Mouse (Mus musculus) cerebellum, adult 2 months (tissue): Measurements from ENCODE around the gene Tff2. TPM values are rescaled to one million over a fixed set of nuclear protein-coding genes. Genes with fewer than 3 reads are reported as not detected.

Source experiments
- DNase-seq, 2 experiments: peaks; one replicate each; pipeline ENCODE4 v3.0.0; 2021
- H3K27ac ChIP-seq: fragments of 200-500 bp; 2 replicates; pipeline ENCODE4 v1.5.1; 2012; ENCODE audit warnings: low read length, control low read depth, inconsistent platforms; ENCODE audit not compliant: insufficient read depth
- H3K27me3 ChIP-seq: fragments of 200-500 bp; 2 replicates; pipeline ENCODE4 v1.6.1; 2012; ENCODE audit warnings: inconsistent platforms, mild to moderate bottlenecking, low read length, moderate library complexity; ENCODE audit not compliant: control insufficient read depth, insufficient read depth
- H3K4me1 ChIP-seq: fragments of 200-500 bp; 2 replicates; pipeline ENCODE4 v1.6.1; 2011; ENCODE audit warnings: low read length; ENCODE audit not compliant: control insufficient read depth, insufficient read depth
- H3K4me3 ChIP-seq: fragments of 200-500 bp; replicated peaks from 2 replicates; pipeline ENCODE3; 2011; ENCODE audit warnings: mild to moderate bottlenecking, low read depth, low read length, control low read depth; ENCODE audit not compliant: insufficient read depth
- CTCF ChIP-seq: fragments of 200-500 bp; IDR thresholded peaks from 2 replicates; pipeline ENCODE4 v1.5.1; 2011; ENCODE audit warnings: low read depth, mild to moderate bottlenecking, control low read depth, low read length, moderate library complexity, borderline replicate concordance; ENCODE audit not compliant: insufficient read depth
- POLR2A ChIP-seq: fragments of 200-500 bp; IDR thresholded peaks from 2 replicates; pipeline ENCODE4 v1.6.1; 2011; ENCODE audit warnings: low read length, control low read depth, borderline replicate concordance; ENCODE audit not compliant: insufficient read depth
- whole genome bisulfite sequencing: fragments of 180-500 bp; shearing (Covaris S2); methylation state at CpG from one replicate; pipeline ENCODE4 v1.1.7; 2018; 5-methylcytosine and 5-hydroxymethylcytosine counted together
- polyA plus RNA-seq: library from polyadenylated mRNA; depleted of rRNA; stranded (reverse); fragments of >200 nt; gene quantifications from 2 replicates; pipeline ENCODE4 v1.2.3, GENCODE M21; 2012

Gene Tff2
- polyA plus RNA-seq, 1 experiment: not detected

DNA sequence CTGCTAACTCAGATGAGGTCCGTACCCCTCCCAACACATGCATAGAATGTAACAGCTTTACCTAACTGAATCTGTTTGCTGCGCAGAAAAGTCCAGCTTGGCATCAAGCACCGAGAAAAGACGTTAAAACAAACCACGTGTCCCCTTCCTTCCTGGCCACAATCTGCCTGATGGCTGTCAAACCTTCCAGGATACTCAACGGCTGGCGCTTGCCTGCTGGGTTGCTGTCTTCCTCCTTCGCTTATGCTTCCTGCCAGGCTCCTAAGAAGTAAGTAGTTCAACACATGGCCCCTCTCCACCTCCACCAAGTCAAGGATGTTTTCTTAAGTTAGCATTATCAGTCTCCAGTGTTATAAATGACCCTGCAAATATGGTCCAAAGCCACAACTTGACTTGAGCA is 9.7 kb upstream of the Tff2 start:
- H3K27ac ChIP-seq: no peak overlapping the region
- no peaks in the 10 kb centered on the region; the same call in 1 of the 2 replicates for H3K27me3 ChIP-seq
- DNase-seq: no peak
- WGBS: 54% methylated on average over 8 of the region's 8 CpGs
- peaks cover 6% of the 10 kb centered on the region for H3K4me1 ChIP-seq
- TF ChIP-seq POLR2A: no peak
- no peak for TF ChIP-seq CTCF
- H3K4me3 ChIP-seq: no peak overlapping the region

DNA sequence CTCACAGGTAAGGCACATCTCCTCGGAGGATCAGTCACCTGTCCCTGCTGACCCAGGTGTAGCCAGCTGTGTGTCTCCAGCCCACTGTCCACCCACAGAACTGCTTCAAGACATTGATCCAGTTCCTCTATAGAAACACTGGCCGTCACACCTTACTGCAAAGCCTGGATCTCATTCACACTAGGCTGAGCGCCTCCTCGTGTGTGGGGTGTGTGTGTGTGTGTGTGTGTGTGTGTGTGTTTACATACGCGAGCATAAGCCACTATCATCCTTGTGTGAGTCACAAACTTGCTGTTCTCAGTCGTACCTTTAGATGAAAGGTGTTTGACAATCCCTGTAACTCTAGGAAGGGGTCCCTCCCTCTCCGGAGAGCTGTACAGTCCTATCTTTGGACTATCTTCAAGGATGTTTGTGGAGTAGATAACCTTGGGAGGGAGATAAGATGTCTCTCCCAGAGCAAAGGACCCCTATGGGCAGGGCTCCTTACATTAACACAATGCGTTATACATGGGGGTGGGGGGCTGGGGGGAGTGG is 9.0 kb upstream of the Tff2 start:
- no peak for TF ChIP-seq POLR2A
- no peak for TF ChIP-seq CTCF
- Histone ChIP-seq H3K27me3 (no peaks in the 10 kb centered on the region), H3K4me1 (peaks cover 6% of the 10 kb centered on the region), H3K4me3 (no peak overlapping the region), H3K27ac (no peak overlapping the region)
- no peak for DNase-seq
- 91% methylated on average over 9 of the region's 9 CpGs for WGBS

DNA sequence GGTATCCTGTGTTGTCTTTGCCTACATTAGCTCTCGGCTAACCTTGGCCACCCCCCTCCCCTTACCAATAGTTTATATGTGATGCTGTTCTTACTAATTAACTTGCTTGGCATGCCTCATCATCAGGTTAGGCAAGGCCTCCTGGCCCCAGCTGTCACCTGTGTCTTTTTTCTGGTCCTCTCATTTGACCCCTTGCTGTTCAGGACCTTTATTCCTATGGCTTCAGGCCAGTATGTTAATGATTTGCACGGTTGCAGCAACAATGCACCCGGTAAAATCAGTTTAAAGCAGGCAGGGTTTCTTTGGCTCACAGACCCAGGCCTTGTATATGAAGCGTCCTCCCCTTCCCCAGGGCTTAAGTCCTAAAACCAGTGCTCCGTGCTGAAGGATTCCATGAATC is 8.4 kb upstream of the Tff2 start:
- no peak for TF ChIP-seq CTCF
- TF ChIP-seq POLR2A: no peak
- 33% methylated on average over 5 of the region's 5 CpGs for WGBS
- no peak overlapping the region for H3K4me3 ChIP-seq

DNA sequence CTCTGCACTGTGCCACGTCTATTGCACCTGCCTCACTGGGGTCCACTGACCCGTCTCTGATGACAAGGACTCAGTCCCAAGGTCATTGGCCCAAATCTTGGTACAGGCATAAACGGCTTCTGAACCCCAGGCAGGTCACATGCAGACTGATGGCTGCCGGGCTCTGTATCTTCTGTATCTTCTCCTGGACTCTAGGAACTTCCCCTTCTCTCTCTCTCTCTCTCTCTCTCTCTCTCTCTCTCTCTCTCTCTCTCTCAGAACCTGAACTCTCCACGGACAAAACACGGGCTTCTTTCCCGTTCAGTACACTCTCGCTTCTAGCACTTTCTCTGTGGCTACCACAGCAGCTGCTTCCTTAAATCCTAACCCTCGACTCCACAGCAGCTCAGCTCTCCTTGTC is 1.9 kb upstream of the Tff2 start:
- H3K27ac ChIP-seq: no peak overlapping the region
- no peaks in the 10 kb centered on the region for H3K4me1 ChIP-seq
- TF ChIP-seq POLR2A (no peak), CTCF (no peak)
- WGBS: 81% methylated on average over 9 of the region's 9 CpGs
- DNase-seq: no peak
- H3K27me3 ChIP-seq: no peaks in the 10 kb centered on the region
- no peak overlapping the region for H3K4me3 ChIP-seq

More for the DNA sequence above, 8.4 kb upstream of the Tff2 start:
- Histone ChIP-seq H3K4me1 (peaks cover 6% of the 10 kb centered on the region), H3K27me3 (no peaks in the 10 kb centered on the region), H3K27ac (no peak overlapping the region)
- no peak for DNase-seq

DNA sequence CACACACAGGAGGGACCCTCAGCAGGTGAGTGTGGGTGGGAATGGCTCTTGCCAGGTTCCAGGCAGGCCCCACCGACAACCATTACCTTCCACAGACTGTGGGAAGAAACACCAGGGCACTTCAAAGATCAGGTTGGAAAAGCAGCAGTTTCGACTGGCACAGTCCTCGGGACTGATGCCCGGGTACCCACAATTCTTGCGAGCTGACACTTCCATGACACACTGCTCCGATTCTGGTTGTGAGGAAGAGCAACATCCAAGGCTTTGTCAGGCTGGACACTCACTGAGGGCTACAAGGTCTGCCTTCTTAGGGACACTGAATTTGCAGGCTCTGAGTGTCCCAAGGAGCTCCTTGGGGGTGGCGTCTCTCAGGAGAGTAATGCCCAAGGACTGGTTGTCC is 2.0 kb downstream of the Tff2 start:
- Histone ChIP-seq H3K4me3 (no peak overlapping the region), H3K4me1 (peaks cover 3% of the 10 kb centered on the region; the same call in 1 of the 2 replicates), H3K27me3 (no peaks in the 10 kb centered on the region), H3K27ac (no peak overlapping the region)
- 88% methylated on average over 7 of the region's 7 CpGs for WGBS
- TF ChIP-seq CTCF (no peak), POLR2A (no peak)
- no peak for DNase-seq

DNA sequence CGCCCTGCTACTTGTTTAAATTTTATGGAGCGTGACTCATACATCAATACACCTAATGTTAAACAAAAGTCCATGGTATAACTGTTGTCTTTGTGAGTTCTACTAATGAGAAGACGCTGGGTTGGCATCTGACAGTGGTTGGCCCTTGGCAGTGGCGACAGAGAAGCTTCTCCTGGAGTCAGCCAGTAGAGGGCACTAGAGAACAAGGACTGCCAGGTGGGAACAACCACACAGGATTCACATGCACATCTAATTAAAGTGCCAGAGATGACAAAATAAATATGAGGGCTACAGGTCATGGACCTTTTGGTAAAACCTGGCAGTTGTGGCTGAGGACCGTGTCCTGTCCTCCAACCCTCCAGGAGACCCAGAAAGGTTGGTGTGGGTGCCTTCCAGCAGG is 5.7 kb downstream of the Tff2 start:
- no peak overlapping the region for H3K4me3 ChIP-seq
- TF ChIP-seq CTCF (peak; percentile 87), POLR2A (no peak)
- H3K27ac ChIP-seq: no peak overlapping the region
- DNase-seq: peak; percentile 79 to 83
- H3K27me3 ChIP-seq: no peaks in the 10 kb centered on the region
- H3K4me1 ChIP-seq: peaks cover 8% of the 10 kb centered on the region; the same call in 1 of the 2 replicates
- 29% methylated on average over 5 of the region's 5 CpGs for whole genome bisulfite sequencing

DNA sequence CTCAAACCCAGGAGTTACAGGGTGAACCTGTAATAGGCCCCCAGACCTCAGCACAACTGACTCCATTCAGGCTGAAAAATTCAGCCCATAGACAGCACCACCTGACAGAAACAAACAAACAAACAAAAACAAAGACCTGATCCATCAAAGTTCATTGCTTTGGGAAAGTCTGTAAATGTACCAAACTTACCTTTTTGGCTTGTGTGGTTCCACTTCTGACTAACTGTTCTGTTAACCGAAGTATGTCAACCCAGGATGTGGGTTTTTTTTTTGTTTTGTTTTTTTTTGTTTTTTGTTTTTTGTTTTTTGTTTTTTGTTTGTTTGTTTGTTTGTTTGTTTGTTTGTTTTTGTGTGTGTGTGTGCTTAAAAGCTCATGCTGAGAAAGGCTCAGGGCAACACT is 7.3 kb downstream of the Tff2 start:
- no peak overlapping the region for H3K4me3 ChIP-seq
- no peak for TF ChIP-seq CTCF
- TF ChIP-seq POLR2A: no peak
- WGBS: 95% methylated on average over 1 of the region's 1 CpGs
- peaks cover 13% of the 10 kb centered on the region; the same call in 1 of the 2 replicates for H3K4me1 ChIP-seq
- no peak for DNase-seq
- H3K27ac ChIP-seq: no peak overlapping the region
- H3K27me3 ChIP-seq: no peaks in the 10 kb centered on the region

DNA sequence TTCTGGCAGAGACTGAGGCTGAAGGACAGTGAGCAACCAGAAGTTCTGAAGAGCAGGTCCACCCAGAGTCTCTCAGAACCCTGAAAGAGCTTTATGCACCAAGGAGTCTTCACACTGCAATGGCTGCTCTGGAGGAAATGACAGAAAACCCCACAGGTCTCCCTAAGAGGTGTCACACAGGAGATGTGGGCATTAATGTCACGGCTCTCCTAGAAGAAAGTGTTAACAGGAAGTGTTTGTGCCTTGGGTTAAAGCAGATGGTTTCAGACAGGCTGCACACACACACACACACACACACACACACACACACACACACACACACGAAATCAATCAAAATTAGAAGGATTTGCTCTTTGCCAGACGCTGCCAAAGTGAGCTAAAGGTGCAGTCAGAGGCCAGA is 7.8 kb downstream of the Tff2 start:
- H3K4me1 ChIP-seq: peaks cover 17% of the 10 kb centered on the region; the same call in 1 of the 2 replicates
- 65% methylated on average over 3 of the region's 3 CpGs for whole genome bisulfite sequencing
- H3K27ac ChIP-seq: no peak overlapping the region
- no peaks in the 10 kb centered on the region for H3K27me3 ChIP-seq
- DNase-seq: no peak
- no peak overlapping the region for H3K4me3 ChIP-seq
- TF ChIP-seq CTCF (no peak), POLR2A (no peak)

DNA sequence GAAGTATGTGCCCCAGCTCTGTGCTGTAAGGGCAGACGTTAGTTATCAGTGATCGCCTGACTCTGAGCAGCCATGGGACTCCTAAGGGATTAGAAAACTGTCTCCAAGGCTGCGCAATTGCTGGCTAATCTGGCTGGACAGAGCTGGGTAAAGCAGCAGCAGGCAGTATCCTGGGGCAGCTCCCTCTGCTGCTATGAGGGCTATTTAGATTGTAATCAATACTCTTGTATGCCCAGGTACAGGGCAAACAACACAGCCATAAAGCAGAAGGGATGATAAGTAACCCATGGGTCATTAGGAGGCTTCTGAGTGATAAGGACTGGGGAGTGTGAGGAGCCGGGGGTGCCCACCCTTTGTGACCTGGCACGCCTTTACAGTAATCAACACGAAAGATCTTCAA is 9.2 kb downstream of the Tff2 start:
- DNase-seq: no peak
- no peak overlapping the region for H3K4me3 ChIP-seq
- no peak for TF ChIP-seq CTCF
- TF ChIP-seq POLR2A: no peak
- peaks cover 27% of the 10 kb centered on the region for H3K4me1 ChIP-seq
- H3K27me3 ChIP-seq: no peaks in the 10 kb centered on the region
- H3K27ac ChIP-seq: no peak overlapping the region
- 89% methylated on average over 6 of the region's 6 CpGs for WGBS
